Mouse (Mus musculus): ENCODE results near the gene Gm10142. TPM values are rescaled to one million over a fixed set of nuclear protein-coding genes. Genes with fewer than 3 reads are reported as not detected.
"Not testable (repeated sequence)": the region's sequence is repeated elsewhere in the genome, so short reads cannot be mapped to it uniquely, and the experiment has no call there.

The Gm10142 gene
- polyA plus RNA-seq, 1 experiment from 2014 or later = not detected

DNA sequence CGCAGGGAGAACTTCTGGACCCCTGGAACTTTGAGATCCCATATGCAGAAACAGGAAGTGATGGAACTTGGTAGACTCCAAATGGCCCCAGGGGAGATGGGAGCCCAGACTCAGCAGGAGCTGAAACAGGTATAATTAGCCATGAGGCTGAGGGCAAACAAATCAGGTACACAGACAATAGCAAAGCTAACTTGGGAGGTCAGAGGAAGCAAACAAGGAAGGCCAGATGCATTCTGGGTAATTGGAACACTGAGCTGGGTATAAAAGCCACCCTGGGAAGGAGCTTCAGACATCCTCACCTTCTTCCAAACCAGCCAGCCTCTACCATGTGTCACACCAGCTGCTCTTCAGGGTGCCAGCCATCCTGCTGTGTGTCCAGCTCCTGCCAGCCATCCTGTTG, 4.7 kb downstream of the Gm10142 start, which contains the start of gene Krtap12-1:
TSS of gene Krtap12-1 (plus strand) at position 301 of the 400 bp plus-strand sequence.
- H3K36me3 ChIP-seq (ENCODE audit: control insufficient read depth, insufficient read depth, low read length); ATAC-seq (replicated peaks; ENCODE audit: low FRiP score); H3K4me1 ChIP-seq (replicated peaks; ENCODE audit: control insufficient read depth, insufficient read depth, low read length); H3K4me2 ChIP-seq (ENCODE audit: low read depth, low read length, severe bottlenecking); H3K9me3 ChIP-seq (ENCODE audit: control insufficient read depth, low read length); DNase-seq (ENCODE audit: low spot score); H3K27me3 ChIP-seq (ENCODE audit: control insufficient read depth, insufficient read depth, low read length); H3K27ac ChIP-seq (ENCODE audit: low read depth, low read length); H3K4me3 ChIP-seq (ENCODE audit: low read depth, low read length); H3K9ac ChIP-seq (ENCODE audit: low read length): not testable (repeated sequence)
- 64% methylated on average over 1 of the region's 1 CpGs for WGBS

DNA sequence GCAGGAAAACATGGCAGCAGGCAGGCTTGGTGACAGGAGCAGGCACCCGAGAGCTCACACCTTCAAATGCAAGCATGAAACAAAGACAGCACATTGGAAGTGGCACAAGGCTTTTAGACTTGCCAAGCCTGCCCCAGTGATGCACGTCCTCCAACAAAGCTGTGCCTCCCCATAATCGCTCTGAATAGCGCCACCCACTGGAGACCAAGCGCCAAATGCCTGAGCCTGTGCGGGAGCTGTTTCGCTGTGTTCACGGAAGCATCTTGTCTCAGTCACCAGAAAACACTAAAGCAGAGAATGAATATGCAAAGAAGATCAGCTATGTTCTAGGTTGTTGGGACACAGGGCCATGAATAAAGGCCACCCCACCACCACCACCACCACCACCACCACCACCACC, 9.2 kb downstream of the Gm10142 start:
- no peak for DNase-seq (ENCODE audit: low spot score)
- H3K4me3 ChIP-seq (ENCODE audit: low read depth, low read length) = no peak overlapping the region
- H3K36me3 ChIP-seq (ENCODE audit: control insufficient read depth, insufficient read depth, low read length) = no peaks in the 10 kb centered on the region
- H3K4me1 ChIP-seq (replicated peaks; ENCODE audit: control insufficient read depth, insufficient read depth, low read length) = no peaks in the 10 kb centered on the region
- ATAC-seq (replicated peaks; ENCODE audit: low FRiP score) = no peak
- H3K9ac ChIP-seq (ENCODE audit: low read length) = no peak overlapping the region
- no peaks in the 10 kb centered on the region for H3K9me3 ChIP-seq (ENCODE audit: control insufficient read depth, low read length)
- H3K4me2 ChIP-seq (ENCODE audit: low read depth, low read length, severe bottlenecking) = no peak overlapping the region
- no peaks in the 10 kb centered on the region for H3K27me3 ChIP-seq (ENCODE audit: control insufficient read depth, insufficient read depth, low read length)
- H3K27ac ChIP-seq (ENCODE audit: low read depth, low read length) = no peak overlapping the region
- 83% methylated on average over 8 of the region's 8 CpGs for WGBS

GRCm38 (mm10) chr10:77726186-77726585, 10.6 kb downstream of the Gm10142 start, which contains the start of gene Gm10100:
Gene Gm10100 (plus strand): TSS chr10:77726486.
- H3K4me1 ChIP-seq (replicated peaks; ENCODE audit: control insufficient read depth, insufficient read depth, low read length) = no peaks in the 10 kb centered on the region
- no peak within 1 kb of the TSS for H3K4me2 ChIP-seq (ENCODE audit: low read depth, low read length, severe bottlenecking)
- 52% methylated on average over 3 of the region's 3 CpGs for WGBS
- no peak within 1 kb of the TSS for H3K9ac ChIP-seq (ENCODE audit: low read length)
- ATAC-seq (replicated peaks; ENCODE audit: low FRiP score) (no peak), DNase-seq (ENCODE audit: low spot score) (no peak)
- no peaks in the 10 kb centered on the region for H3K27me3 ChIP-seq (ENCODE audit: control insufficient read depth, insufficient read depth, low read length)
- no peaks in the 10 kb centered on the region for H3K36me3 ChIP-seq (ENCODE audit: control insufficient read depth, insufficient read depth, low read length)
- H3K27ac ChIP-seq (ENCODE audit: low read depth, low read length) = no peak within 1 kb of the TSS
- H3K4me3 ChIP-seq (ENCODE audit: low read depth, low read length) = no peak within 1 kb of the TSS
- no peaks in the 10 kb centered on the region for H3K9me3 ChIP-seq (ENCODE audit: control insufficient read depth, low read length)

- no peak overlapping the region for H3K9ac ChIP-seq (ENCODE audit: low read length)
- no peaks in the 10 kb centered on the region for H3K4me1 ChIP-seq (replicated peaks; ENCODE audit: control insufficient read depth, insufficient read depth, low read length)
- no peak overlapping the region for H3K27ac ChIP-seq (ENCODE audit: low read depth, low read length)
- no peaks in the 10 kb centered on the region for H3K27me3 ChIP-seq (ENCODE audit: control insufficient read depth, insufficient read depth, low read length)
- no peaks in the 10 kb centered on the region for H3K9me3 ChIP-seq (ENCODE audit: control insufficient read depth, low read length)
- 67% methylated on average over 4 of the region's 4 CpGs for WGBS
- DNase-seq (ENCODE audit: low spot score) (no peak), ATAC-seq (replicated peaks; ENCODE audit: low FRiP score) (no peak)
- H3K4me3 ChIP-seq (ENCODE audit: low read depth, low read length) = no peak overlapping the region
- no peak overlapping the region for H3K4me2 ChIP-seq (ENCODE audit: low read depth, low read length, severe bottlenecking)
- H3K36me3 ChIP-seq (ENCODE audit: control insufficient read depth, insufficient read depth, low read length) = no peaks in the 10 kb centered on the region
Measured at GRCm38 (mm10) chr10:77728280-77728679, 12.7 kb downstream of the Gm10142 start.

DNA sequence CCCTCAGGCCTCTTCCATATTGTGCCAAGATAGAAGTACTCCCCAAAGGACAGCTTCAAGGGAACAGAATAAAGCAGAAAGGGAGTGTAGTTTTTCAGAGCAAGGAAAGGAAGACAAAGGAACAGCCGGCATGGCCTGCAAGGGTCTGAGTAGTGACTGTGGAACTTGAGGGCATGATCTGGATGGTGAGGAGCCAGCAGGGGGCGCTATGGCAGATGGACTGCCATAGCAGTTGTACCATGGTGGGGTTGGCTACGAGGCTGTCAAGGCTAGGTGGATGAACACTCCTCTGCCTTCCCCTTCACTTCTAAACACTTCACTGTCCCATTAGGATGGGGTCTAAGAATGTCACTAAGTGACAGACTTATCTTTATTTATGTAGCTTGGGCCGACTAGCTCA, 13.6 kb downstream of the Gm10142 start:
- no peaks in the 10 kb centered on the region for H3K9me3 ChIP-seq (ENCODE audit: control insufficient read depth, low read length)
- H3K4me2 ChIP-seq (ENCODE audit: low read depth, low read length, severe bottlenecking) = no peak overlapping the region
- no peak overlapping the region for H3K4me3 ChIP-seq (ENCODE audit: low read depth, low read length)
- H3K36me3 ChIP-seq (ENCODE audit: control insufficient read depth, insufficient read depth, low read length) = no peaks in the 10 kb centered on the region
- no peaks in the 10 kb centered on the region for H3K4me1 ChIP-seq (replicated peaks; ENCODE audit: control insufficient read depth, insufficient read depth, low read length)
- DNase-seq (ENCODE audit: low spot score) = no peak
- 63% methylated on average over 4 of the region's 4 CpGs for WGBS
- H3K27ac ChIP-seq (ENCODE audit: low read depth, low read length) = no peak overlapping the region
- no peaks in the 10 kb centered on the region for H3K27me3 ChIP-seq (ENCODE audit: control insufficient read depth, insufficient read depth, low read length)
- H3K9ac ChIP-seq (ENCODE audit: low read length) = no peak overlapping the region
- no peak for ATAC-seq (replicated peaks; ENCODE audit: low FRiP score)

GRCm38 (mm10) chr10:77735928-77736327, 20.3 kb downstream of the Gm10142 start:
- Histone ChIP-seq H3K27me3 (ENCODE audit: control insufficient read depth, insufficient read depth, low read length) (no peaks in the 10 kb centered on the region), H3K9me3 (ENCODE audit: control insufficient read depth, low read length) (no peaks in the 10 kb centered on the region; the same call in 1 of the 2 replicates), H3K36me3 (ENCODE audit: control insufficient read depth, insufficient read depth, low read length) (no peaks in the 10 kb centered on the region), H3K4me1 (replicated peaks; ENCODE audit: control insufficient read depth, insufficient read depth, low read length) (no peaks in the 10 kb centered on the region), H3K27ac (ENCODE audit: low read depth, low read length) (no peak overlapping the region), H3K4me2 (ENCODE audit: low read depth, low read length, severe bottlenecking) (no peak overlapping the region), H3K9ac (ENCODE audit: low read length) (no peak overlapping the region), H3K4me3 (ENCODE audit: low read depth, low read length) (no peak overlapping the region)
- WGBS = 94% methylated on average over 1 of the region's 1 CpGs
- DNase-seq (ENCODE audit: low spot score) = no peak
- no peak for ATAC-seq (replicated peaks; ENCODE audit: low FRiP score)

DNA sequence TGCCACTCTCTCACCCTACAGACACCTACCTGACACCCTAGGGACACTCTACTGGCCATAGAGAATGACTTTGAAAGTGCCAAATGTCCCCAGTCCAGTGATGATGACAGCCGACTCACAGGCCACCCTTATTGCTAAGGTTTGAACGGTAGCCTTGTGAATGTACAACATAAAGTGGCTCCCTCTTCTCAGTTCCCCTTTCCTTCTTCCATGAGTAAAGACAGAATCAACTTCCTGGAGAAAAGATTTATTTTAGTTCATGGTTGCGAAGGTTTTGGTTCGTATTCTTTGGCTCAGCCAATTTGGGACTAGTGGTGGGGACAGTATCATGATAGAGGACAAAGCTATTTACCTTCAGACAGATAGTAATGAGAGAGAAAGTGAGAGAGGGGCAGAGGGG, 23.3 kb downstream of the Gm10142 start:
- H3K27me3 ChIP-seq (ENCODE audit: control insufficient read depth, insufficient read depth, low read length) = no peaks in the 10 kb centered on the region
- DNase-seq (ENCODE audit: low spot score) = no peak
- ATAC-seq (replicated peaks; ENCODE audit: low FRiP score) = no peak
- no peak overlapping the region for H3K9ac ChIP-seq (ENCODE audit: low read length)
- WGBS = 91% methylated on average over 4 of the region's 4 CpGs
- no peak overlapping the region for H3K27ac ChIP-seq (ENCODE audit: low read depth, low read length)
- H3K4me1 ChIP-seq (replicated peaks; ENCODE audit: control insufficient read depth, insufficient read depth, low read length) = no peaks in the 10 kb centered on the region
- H3K36me3 ChIP-seq (ENCODE audit: control insufficient read depth, insufficient read depth, low read length) = no peaks in the 10 kb centered on the region
- H3K4me2 ChIP-seq (ENCODE audit: low read depth, low read length, severe bottlenecking) = no peak overlapping the region
- H3K9me3 ChIP-seq (ENCODE audit: control insufficient read depth, low read length) = no peaks in the 10 kb centered on the region; the same call in 1 of the 2 replicates
- no peak overlapping the region for H3K4me3 ChIP-seq (ENCODE audit: low read depth, low read length)

DNA sequence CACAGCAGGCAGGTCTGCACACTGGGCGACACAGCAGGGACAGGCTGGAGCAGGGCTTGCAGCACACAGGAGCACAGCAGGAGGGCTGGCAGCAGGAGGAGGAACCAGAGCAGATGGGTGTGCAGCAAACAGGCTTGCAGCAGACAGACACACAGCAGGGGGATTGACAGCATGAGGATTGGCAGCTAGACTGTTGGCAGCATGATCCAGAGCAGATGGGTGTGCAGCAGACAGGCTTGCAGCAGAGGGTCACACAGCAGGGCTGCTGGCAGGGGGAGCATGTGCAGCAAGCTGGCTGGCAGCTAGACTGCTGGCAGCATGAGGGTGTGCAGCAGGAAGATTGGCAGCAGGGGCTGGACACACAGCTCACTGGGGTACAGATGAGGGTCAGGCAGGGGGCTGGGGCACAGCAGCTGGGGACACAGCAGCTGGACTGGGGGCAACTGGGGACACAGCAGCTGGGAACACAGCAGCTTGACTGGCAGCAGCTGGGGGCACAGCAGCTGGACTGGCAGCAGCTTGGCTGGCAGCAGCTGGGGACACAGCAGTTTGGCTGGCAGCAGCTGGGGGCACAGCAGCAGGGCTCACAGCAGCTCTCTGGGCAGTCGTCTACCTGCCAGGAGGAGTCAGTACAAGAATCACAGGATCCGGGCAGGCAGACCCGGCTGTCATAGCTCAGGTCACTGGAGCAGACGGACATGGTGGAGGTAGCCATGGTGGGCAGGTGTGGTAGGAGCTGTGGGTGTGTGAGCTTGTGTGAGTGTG, 26.5 kb downstream of the Gm10142 start, which contains the start of gene Gm18596:
TSS of gene Gm18596 (minus strand) at position 715 of the 765 bp plus-strand sequence.
- H3K4me2 ChIP-seq (ENCODE audit: low read depth, low read length, severe bottlenecking); H3K27ac ChIP-seq (ENCODE audit: low read depth, low read length); H3K4me3 ChIP-seq (ENCODE audit: low read depth, low read length); H3K9ac ChIP-seq (ENCODE audit: low read length); DNase-seq (ENCODE audit: low spot score); H3K27me3 ChIP-seq (ENCODE audit: control insufficient read depth, insufficient read depth, low read length); ATAC-seq (replicated peaks; ENCODE audit: low FRiP score); H3K36me3 ChIP-seq (ENCODE audit: control insufficient read depth, insufficient read depth, low read length); H3K9me3 ChIP-seq (ENCODE audit: control insufficient read depth, low read length); H3K4me1 ChIP-seq (replicated peaks; ENCODE audit: control insufficient read depth, insufficient read depth, low read length): not testable (repeated sequence)
- WGBS = 63% methylated on average over 4 of the region's 5 CpGs

DNA sequence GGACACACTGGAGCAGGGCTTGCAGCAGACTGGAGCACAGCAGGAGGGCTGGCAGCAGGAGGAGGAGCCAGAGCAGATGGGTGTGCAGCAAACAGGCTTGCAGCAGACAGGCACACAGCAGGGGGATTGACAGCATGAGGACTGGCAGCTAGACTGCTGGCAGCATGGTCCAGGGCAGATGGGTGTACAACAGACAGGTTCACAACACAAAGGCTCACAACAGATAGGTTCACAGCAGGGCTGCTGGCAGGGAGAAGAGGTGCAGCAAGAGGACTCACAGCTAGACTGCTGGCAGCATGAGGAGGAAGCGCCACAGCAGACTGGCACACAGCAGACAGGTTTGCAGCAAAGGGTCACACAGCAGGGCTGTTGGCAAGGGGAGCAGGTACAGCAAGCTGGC, 35.1 kb downstream of the Gm10142 start:
- not testable (repeated sequence) for H3K9ac ChIP-seq (ENCODE audit: low read length); DNase-seq (ENCODE audit: low spot score); H3K9me3 ChIP-seq (ENCODE audit: control insufficient read depth, low read length); H3K4me2 ChIP-seq (ENCODE audit: low read depth, low read length, severe bottlenecking); H3K4me3 ChIP-seq (ENCODE audit: low read depth, low read length); H3K4me1 ChIP-seq (replicated peaks; ENCODE audit: control insufficient read depth, insufficient read depth, low read length); H3K27me3 ChIP-seq (ENCODE audit: control insufficient read depth, insufficient read depth, low read length); ATAC-seq (replicated peaks; ENCODE audit: low FRiP score); H3K36me3 ChIP-seq (ENCODE audit: control insufficient read depth, insufficient read depth, low read length); H3K27ac ChIP-seq (ENCODE audit: low read depth, low read length)
- 89% methylated on average over 1 of the region's 1 CpGs for WGBS
